Mouse (Mus musculus): ENCODE measurements around the gene Gfra4. TPM values are rescaled to one million over a fixed set of nuclear protein-coding genes. Genes with fewer than 3 reads are reported as not detected.
A peak's percentile ranks its signal among the peaks of the same experiment; 100 is the strongest.
"Not testable (repeated sequence)": the region's sequence is repeated elsewhere in the genome, so short reads cannot be mapped to it uniquely, and the experiment has no call there.

The Gfra4 gene
- total RNA-seq, 2 experiments from 2014 or later, result 4.1 to 4.5 TPM

DNA sequence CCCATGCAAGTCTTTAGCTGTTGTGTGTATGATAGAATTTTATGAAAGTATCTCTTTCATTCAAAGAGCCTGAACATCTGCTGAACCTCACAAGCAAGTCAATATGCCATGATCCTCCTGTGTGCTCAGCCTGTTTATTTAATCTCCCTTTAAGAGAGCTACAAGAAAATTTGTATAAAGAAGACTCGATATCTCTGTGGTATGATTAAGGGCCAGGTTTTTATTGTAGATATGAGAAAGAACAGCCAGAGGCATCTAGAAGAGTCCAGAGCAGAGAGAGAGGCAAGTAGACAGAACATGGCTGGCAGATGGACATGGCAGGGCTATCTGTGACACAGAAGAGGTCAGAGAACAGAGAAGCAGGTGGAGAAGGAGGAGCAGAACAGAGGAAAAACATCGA, 3.1 kb upstream of the Gfra4 start:
- DNase-seq, result no peak

DNA sequence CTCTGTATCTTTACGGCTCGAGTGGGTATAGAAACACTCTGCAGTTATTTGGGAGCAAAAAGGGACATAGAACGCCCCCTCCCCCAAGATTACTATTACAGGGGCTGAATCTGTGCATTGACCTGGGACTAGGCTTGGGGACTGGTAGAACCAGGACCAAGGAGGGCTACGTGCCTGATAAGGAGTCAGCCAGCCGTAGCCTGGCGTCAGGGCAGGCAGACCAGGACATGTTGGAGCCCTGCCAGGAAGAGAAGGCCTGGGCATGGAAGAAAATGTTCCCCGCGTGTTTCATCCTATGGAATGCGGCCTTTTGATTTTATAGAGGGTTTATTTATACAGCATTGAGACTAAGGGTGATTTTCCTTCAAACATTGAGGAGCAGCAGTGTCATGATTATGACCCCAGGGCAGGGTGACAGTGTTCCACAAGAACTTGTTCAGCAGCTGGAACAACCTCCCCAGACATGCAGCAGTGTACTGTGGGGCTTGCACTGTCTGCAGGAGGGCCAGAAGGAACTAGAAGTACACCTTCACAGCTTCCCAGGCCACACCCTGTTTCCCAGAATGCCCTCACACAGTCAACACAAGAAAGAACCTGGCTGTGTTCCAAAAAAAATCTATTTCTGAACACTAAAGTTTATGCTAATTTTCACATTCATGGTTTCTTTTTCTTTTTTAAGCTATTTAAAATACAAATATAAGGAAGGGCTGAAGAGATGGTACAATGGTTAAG, 2.3 kb upstream of the Gfra4 start:
- no peak for DNase-seq

DNA sequence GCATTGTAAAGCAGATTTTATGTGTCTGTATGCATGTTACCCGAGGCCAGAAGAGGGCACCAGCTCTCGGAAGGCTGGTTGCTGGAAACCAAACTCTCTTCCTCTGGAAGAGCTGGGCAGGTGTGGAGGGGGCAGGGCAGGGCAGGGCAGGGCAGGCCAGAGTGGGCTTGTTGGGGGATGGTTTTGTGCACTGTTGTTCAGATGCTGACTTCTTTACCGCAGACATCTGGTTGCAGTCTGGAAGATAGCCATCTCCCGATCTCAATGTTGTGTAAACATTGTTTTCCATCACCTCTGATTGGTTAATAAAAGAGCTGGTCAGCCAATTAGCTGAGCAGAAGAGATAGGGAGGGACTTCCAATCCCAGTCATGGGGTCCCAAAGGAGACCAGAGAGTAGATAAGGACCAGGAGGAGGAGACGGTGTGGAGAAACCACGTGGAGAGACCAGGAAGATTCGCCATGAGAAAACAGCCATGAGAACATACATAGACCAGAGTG, 1.5 kb upstream of the Gfra4 start:
- no peak for DNase-seq

DNA sequence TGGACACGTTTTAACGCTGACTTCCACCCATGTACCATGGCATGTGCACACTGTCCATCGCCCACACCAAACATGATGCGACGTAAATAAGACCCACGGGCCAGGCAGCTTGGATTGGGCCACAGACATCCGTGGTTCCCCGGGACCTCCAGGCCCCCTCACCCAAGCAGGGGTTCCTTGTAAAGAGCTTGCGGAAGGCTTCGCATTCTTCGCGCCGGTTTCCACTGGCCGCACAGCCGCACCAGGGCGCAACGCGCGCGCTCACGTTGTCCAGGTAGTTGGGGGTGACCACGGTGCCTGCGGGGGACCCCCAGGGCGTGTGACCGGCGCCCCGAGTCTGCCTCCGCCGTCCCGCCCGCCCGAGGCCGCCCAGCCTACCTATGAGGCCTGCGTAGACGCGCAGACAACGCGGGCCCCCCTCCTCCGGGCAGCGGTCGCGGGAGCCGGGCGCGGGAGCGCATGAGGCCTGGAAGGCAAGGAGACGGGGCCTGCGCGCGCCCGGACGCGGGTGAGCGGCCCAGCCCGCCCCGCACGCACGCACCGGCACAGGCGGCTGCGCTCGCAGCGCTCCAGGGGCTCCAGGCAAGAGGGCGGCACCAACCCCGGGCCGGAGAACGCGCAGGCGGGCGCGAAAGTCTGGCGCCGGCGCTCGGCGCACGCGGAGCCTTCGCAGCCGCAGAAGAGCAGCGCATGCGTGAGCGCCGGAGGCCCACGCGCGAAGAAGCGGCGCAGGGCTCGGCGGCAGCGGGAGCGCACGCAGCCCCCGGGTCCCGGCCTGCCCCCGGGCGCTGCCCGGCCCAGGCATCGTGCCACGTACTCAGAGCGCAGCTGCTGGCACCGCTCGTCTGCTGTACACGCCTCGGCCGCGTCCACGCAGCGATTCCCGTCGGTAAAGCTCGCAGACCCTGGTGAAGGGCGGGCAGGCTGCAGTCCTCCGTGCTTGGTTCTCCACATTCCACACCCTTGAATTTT, 1.7 kb downstream of the Gfra4 start:
- DNase-seq, result peak; percentile 50

DNA sequence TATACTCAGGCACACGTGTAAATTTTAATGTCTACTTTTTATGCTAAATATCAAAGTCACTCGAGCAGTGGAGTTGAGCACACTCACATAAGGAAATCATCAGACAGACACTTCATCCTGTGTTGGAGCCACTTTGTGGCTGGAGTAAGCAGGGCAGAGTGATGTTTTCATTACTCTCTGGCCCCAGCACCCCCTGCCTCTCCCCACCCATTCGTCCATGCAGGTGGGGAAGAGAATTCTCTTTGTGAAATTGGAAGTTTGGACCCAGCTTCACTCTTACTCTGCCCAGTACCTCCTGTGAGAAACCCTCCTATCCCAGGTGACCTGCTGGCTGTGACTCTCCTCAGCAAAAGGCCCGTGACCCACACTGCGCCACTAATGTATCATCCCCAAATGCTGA, 4.2 kb downstream of the Gfra4 start:
- DNase-seq, result no peak

DNA sequence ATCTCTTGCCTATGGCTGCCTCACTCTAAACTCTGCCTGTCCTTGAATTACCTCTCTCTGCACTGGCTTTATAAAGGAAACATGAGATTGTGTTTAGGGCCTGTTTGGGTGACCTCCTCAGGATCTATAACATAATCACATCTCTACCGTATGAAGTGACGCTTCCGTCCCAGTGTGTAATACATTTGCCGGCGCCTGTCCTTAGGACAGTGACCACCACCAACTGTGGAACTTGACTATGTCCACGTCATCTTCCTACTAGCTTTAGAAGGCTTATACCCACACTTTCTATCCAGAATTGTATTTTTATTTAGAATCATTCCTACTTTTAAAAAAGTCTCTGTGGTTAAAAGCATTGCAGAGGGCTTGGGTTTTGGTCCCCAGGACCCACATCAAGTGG, 4.7 kb downstream of the Gfra4 start:
- no peak for DNase-seq

DNA sequence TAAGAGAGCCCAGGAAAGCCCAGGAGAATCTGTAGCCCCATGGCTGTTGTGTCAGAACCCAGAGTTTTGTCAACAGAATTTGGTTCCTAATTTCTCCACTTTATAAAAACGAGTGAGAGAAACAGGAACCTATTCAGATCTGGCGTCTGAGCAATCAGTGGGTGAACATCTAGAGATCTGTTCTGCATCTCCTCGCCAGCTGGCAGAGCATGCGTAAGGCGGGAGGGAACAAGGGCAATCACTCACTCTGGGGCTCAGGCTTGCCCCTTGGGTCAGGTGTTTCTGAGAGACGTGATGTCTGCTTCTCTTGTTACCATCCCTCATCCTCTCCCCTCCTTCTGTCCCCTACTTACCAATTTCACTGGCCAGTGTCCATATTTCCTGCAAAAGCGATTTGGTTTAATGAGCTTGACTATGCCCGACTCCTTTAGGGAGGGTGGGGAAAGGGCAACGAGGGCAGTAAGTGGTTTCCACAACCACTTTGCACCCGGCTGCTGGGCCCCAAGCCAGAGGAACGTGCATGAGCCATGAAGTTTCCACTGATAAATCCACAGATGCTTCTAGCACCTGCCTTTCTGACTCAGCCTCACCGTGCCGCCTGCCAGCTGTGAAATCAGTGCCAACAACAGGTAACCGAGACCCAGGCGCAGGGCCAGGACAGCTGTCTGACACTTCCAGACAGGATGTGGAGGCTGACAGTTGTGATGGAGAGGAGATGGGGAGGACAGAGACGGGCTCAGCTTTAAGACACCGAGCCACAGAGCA, 5.5 kb downstream of the Gfra4 start:
- peak; percentile 84 for DNase-seq

DNA sequence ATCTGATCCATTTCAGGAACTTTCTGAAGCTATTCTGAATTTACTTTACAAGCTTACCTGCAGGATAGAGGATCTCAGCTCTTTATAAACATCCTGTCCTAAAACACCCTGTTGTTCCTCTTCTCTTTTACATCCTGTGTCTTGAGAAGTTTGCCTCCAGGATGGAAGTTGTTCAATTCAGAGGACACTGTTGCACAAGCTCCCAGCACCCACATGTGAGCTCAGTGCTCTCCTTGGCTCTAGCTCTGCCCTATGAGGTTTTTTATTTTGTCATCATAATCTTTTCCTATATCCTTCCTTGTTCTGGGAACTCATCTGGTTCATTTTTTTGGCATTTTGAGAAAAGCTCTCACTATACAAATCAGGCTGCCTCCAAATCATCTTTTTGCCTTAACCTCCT, 6.1 kb downstream of the Gfra4 start:
- DNase-seq, result no peak

DNA sequence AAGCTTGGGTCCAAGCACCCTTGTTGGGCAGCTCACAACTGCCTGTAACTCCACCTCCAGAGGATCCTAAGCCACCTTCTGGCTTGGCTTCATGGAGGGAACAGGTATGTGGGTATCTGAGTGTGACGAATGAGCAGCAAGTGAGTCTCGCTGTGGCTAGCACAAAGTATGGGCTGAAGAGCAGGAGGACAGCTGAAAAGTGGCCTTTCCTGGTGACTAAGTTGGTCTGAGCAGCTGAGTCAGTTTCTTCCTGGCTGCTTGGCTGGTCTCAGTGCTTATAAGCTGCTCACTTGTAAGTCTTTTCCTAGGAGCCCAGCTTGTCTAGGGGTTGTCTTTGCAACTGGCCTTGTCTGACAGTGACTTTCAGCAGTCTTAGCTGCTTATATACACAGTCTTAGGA, 6.5 kb downstream of the Gfra4 start:
- no peak for DNase-seq

DNA sequence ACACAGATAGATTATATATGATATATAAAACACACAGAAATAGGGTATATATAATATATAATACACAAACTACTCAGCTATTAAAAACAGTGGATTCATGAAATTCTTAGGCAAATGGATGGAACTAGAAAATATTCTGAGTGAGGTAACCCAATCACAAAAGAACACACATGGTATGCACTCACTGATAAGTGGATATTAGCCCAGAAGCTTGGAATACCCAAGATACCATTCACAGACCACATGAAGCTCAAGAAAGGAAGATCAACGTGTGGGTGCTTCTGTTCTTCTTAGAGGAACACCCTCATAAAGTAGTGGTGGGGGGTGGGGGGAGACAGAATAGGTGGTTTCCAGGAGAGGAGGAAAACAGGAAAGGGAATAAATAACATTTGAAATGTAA, 11.5 kb downstream of the Gfra4 start:
- not testable (repeated sequence) for DNase-seq

DNA sequence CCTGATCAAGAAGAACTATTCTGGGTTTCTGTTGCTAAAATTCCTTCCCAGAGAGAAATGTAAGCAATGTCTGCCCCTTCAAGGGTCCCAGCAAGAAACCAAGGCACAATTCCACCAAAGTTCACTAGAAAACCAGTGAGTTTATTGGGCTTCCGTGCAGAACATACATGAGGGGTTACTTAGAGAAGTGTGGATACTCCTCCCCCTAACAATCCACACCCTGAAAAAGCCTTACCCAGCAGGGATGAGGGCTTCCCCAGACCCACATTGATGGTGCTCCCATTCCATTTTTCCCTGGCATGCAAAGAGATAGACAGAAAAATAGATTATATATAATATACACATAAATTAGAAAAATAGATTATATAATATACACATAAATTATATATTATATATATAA, 11.9 kb downstream of the Gfra4 start:
- no peak for DNase-seq

DNA sequence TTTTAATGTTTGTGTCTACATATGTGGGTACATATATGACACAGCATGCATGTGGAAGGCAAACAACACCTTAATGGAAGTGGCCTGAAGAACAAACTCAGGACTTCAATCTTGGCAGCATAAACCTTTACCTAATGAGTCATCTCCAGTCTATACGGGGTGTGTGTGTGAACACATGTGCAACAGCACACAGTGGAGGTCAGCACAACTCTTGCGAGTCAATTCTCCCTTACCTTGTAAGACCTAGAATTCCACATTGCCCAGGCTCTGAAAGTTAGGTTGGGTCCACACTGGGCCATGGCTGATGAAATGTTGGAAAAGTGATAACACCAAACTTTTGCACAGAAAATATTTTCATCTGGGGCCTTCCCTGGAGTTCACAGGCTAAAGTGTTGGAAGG, 12.3 kb downstream of the Gfra4 start:
- no peak for DNase-seq

DNA sequence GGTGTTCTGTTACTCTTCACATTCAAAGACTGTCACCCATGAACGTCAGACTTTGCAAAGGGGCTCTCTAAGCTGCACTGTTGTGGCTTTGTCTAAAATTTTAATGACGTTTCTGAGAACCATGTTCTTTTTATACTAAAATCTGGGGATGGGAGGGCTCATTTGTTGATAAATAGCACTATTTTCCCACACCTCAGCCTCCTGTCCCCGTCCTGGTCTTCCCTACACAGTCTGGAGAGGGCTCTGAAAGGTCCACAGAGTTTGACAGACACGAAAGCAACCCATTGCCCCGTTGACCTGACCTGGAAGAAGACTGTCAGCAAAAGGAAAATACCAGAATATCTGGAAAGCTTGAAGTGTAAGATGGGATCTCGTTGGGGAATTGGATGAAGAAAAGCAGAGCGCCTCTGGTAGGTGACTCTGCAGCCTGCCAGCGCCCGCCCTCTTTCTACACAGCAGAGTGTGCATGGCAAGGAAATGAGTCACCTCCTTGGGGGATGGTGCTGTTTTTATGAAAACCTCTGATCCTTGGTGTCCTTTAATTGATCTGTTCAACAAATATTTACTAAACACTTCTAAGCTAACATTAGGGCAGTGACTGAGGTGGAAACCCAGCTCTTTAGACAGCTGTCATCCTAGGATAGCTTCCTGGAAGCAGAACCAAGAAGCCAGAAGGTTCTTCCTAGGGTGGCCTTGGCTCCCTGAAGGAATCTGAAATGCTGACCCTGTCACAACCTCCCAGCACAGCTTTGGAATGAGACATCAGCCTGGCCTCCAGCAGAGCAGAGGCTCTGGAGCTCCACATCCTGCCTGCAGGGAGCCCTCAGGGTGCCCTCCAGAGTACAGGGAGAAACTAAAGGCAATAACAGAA, 13.6 kb downstream of the Gfra4 start:
- DNase-seq, result no peak

DNA sequence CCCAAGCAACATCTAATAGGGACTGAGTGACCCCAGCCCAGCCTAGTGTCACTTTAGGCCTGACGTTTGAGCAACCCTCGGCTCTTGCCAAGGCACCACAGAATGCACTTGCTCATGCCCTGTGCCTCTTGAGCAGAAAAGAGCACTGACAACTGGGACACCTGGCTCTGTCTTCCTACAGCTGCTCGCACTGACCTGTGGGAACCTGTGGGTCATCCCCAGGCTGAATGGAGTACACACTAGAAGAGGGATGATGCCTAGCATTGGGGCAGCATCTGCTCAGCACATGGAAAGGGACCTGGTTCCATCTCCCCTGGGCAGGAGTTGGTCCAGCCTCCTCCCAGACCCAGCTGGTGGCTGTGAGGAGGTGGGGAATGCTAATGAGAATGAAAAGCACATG, 15.9 kb downstream of the Gfra4 start:
- no peak for DNase-seq

DNA sequence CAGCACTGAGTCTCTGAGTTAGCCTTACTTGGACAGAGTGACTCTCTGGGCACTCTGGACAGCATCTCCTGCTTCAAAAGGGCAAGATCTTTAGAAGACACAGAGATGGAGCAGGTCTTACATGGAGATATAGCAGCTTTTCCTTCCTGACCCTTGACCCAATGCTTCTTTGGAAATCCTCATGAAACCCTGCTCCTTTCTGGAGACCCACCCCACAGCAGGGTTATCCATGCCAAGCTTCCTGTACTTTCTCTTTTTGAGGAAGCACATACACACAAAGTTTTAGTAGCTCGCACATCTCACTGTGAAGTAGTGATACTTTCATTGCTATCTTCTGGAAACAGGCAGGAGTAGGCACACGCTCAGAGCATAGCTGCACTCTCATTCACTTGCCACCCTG, 17.7 kb downstream of the Gfra4 start:
- DNase-seq, result no peak

DNA sequence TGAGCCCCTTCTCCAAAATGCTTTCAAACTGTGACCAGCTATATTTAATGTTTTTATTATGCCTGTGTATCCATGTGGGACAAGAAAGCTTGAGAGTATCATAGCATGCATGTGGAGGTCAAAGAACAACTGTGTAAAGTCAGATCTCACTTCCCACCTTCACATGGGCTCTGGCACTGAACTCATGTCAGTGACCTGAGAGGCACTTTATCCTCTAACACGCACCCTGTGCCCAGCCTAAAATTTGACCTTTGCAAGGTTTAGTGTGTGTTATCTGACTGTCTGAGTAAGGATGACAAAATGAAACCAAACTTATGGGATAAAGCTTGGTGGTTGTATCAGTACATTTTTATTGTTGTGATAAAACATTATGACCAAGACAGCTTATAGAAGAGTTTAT, 32.3 kb downstream of the Gfra4 start:
- DNase-seq, result no peak

DNA sequence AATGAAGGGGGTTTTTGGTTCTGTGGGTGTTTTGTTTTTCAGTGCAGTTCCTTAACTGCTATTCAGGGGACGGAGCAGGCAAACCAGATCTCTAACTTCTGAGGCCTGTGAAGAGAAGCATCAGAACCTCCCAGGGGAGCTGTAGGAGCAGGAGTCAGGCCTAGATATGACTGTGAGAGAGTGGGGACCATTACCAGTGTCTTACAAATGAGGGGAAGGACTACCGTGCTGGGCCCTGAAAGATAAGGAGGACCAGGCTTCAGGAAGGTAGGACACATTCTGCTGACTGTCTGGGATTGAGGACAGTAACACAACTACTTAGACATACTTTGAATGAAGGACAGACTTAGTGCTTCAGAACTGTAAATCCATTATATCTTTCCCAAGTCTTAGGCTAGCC, 33.8 kb downstream of the Gfra4 start:
- DNase-seq, result no peak

DNA sequence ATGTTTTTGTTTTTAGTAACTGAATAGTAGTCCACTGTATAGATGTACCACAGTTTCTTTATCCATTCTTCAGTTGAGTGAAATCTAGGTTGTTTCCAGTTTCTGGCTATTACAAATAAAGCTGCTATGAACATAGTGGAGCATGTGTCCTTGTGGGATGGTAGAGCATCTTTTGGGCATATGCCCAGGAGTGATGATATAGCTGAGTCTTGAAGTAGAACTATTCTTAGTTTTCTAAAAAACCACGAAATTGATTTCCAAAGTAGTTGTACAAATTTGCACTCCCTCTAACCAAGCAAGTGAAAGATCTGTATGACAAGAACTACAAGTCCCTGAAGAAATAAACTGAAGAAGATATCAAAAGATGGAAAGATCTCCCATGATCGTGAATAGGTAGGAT, 50.1 kb downstream of the Gfra4 start:
- DNase-seq, result no peak

Measured in heart, postnatal 4 days (tissue).